Mouse (Mus musculus) thymus, adult 2 months (tissue): ENCODE results near the gene Helz.

Experiments
- CTCF ChIP-seq: fragments of 200-500 bp; IDR thresholded peaks from 2 replicates; pipeline ENCODE4 v1.5.1; 2012; ENCODE audit warnings: mild to moderate bottlenecking, control low read depth, low read length, moderate library complexity, borderline replicate concordance; ENCODE audit not compliant: control insufficient read depth, poor library complexity, insufficient read depth; ENCODE audit errors: extremely low read depth
- POLR2A ChIP-seq: fragments of 200-500 bp; IDR thresholded peaks from 2 replicates; pipeline ENCODE4 v1.6.1; 2012; ENCODE audit warnings: mild to moderate bottlenecking, low read length, control low read depth, moderate library complexity; ENCODE audit not compliant: control insufficient read depth, poor library complexity, insufficient read depth; ENCODE audit errors: extremely low read depth

DNA sequence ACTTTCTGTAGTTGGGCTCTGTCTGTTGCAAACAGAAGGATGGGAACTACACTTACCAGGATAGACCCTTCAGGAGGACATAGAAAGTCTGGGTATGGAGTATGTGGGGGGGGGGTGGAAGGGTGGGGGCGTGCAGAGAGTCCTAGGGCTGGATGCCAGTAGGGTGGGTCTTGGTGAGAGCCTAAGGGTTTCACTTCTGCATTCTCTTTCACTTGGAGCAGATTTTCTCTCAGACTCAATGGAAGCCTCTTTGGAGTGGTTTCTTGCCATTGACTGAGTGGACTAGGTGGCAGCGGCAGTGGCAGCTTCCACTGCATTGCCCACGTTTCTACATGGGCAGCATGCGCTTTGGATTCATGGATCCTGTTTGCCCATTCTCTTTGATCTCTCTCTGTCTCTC is 152.2 kb downstream of the Helz start:
- no peak for TF ChIP-seq POLR2A
- no peak for TF ChIP-seq CTCF
